Mouse (Mus musculus) cerebellum, adult 2 months (tissue): ENCODE results near the gene Hoxa3. TPM values are rescaled to one million over a fixed set of nuclear protein-coding genes. Genes with fewer than 3 reads are reported as not detected.

Source experiments
- DNase-seq, 2 experiments: peaks; one replicate each; pipeline ENCODE4 v3.0.0; 2021
- H3K27ac ChIP-seq: fragments of 200-500 bp; 2 replicates; pipeline ENCODE4 v1.5.1; 2012; ENCODE audit warnings: low read length, control low read depth, inconsistent platforms; ENCODE audit not compliant: insufficient read depth
- H3K27me3 ChIP-seq: fragments of 200-500 bp; 2 replicates; pipeline ENCODE4 v1.6.1; 2012; ENCODE audit warnings: inconsistent platforms, mild to moderate bottlenecking, low read length, moderate library complexity; ENCODE audit not compliant: control insufficient read depth, insufficient read depth
- H3K4me1 ChIP-seq: fragments of 200-500 bp; 2 replicates; pipeline ENCODE4 v1.6.1; 2011; ENCODE audit warnings: low read length; ENCODE audit not compliant: control insufficient read depth, insufficient read depth
- H3K4me3 ChIP-seq: fragments of 200-500 bp; replicated peaks from 2 replicates; pipeline ENCODE3; 2011; ENCODE audit warnings: mild to moderate bottlenecking, low read depth, low read length, control low read depth; ENCODE audit not compliant: insufficient read depth
- CTCF ChIP-seq: fragments of 200-500 bp; IDR thresholded peaks from 2 replicates; pipeline ENCODE4 v1.5.1; 2011; ENCODE audit warnings: low read depth, mild to moderate bottlenecking, control low read depth, low read length, moderate library complexity, borderline replicate concordance; ENCODE audit not compliant: insufficient read depth
- POLR2A ChIP-seq: fragments of 200-500 bp; IDR thresholded peaks from 2 replicates; pipeline ENCODE4 v1.6.1; 2011; ENCODE audit warnings: low read length, control low read depth, borderline replicate concordance; ENCODE audit not compliant: insufficient read depth
- WGBS: fragments of 180-500 bp; shearing (Covaris S2); methylation state at CpG from one replicate; pipeline ENCODE4 v1.1.7; 2018; 5-methylcytosine and 5-hydroxymethylcytosine counted together
- polyA plus RNA-seq: library from polyadenylated mRNA; depleted of rRNA; stranded (reverse); fragments of >200 nt; gene quantifications from 2 replicates; pipeline ENCODE4 v1.2.3, GENCODE M21; 2012

Gene Hoxa3
- polyA plus RNA-seq, 1 experiment: 2.2 TPM

DNA sequence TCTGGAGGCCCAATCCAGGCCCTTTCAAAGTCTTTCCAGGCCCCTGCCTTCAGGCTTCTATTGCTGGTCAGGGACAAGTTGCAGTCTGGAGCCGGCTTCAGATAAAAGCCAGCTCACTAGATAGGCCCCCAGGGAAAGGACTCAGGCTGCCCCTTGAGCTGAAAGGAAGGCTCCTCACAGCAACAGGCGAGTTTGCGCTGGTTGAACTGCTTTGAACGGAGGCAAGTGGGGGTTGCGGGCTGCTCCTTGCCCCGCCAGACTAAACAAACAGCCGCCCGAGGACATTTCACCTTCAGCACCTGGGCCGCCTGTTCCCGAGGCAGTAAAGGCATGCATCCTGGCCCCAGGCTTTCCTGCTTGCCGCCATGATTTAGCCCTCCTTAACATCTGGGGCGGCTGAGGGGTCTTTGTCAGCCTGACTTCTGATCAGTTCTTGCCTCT is 30.6 kb upstream of the Hoxa3 start:
- Histone ChIP-seq H3K27me3 (peaks cover 23% of the 10 kb centered on the region; the same call in 1 of the 2 replicates), H3K4me1 (no peaks in the 10 kb centered on the region), H3K27ac (no peak overlapping the region), H3K4me3 (no peak overlapping the region)
- TF ChIP-seq POLR2A (no peak), CTCF (no peak)
- 4% methylated on average over 12 of the region's 12 CpGs for WGBS
- peak in 1 of 2 experiments; percentile 4 for DNase-seq

DNA sequence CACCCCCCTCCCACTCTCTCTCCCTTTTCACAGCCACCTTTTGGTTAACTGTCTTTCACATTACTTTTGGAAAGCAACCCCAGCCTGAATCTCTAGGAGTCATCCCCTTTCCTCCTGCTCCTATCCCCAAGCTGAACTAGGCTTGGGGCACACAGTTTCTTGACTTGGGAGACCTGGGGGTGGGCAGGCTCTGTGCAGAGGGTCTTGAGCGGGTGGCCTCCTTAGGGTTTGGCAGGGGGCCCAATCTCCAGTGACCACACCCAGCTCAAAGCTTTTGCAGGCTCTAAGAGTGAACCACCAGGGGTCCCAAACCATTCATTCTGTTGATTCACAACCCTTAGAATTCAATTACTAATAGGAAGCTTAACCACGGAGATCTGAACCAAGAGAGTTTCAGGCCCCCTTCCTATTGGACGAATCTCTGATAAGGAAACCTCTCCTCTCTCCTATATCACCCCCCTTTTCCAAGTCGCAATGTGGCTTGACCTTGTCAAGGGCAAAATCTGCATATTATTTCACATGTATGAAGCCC is 29.7 kb upstream of the Hoxa3 start:
- Histone ChIP-seq H3K4me1 (no peaks in the 10 kb centered on the region), H3K4me3 (no peak overlapping the region), H3K27ac (no peak overlapping the region), H3K27me3 (peaks cover 24% of the 10 kb centered on the region; the same call in 1 of the 2 replicates)
- WGBS: 6% methylated on average over 4 of the region's 4 CpGs
- TF ChIP-seq CTCF (no peak), POLR2A (no peak)
- peak in 1 of 2 experiments; percentile 3 for DNase-seq

DNA sequence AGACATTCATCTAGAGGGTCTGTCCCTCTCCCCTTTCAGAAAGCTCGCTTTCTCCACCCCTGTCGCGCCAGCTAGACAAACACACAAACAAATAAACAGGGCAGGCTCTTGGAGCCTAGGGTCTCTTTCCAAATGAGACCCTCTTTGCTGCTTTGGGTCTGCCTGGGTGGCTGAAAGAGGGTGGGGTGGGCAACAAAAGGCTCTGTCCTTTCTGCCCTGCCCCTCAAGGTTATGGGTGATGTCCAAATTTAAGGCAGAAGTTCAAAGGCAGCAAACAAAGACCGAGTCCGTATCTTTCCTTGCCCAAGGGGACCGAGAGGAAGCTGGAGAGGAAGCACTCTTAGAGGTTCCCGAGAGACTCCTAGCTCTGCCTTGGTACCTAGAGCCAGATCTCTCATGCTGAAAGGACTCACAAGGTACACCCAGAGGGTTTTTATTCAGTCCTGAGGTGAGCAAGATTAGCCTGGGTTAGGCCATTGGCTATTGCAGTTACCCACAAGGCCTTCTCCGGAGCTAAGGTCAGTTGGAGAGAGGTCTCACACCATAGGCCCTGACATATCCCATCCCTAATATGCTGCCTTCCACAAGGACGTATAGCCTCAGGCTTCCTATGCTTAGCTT is 28.0 kb upstream of the Hoxa3 start:
- H3K27me3 ChIP-seq: peaks cover 25% of the 10 kb centered on the region; the same call in 1 of the 2 replicates
- TF ChIP-seq POLR2A (no peak), CTCF (no peak)
- WGBS: 9% methylated on average over 9 of the region's 9 CpGs
- H3K27ac ChIP-seq: no peak overlapping the region
- DNase-seq: no peak
- H3K4me3 ChIP-seq: no peak overlapping the region
- H3K4me1 ChIP-seq: no peaks in the 10 kb centered on the region

DNA sequence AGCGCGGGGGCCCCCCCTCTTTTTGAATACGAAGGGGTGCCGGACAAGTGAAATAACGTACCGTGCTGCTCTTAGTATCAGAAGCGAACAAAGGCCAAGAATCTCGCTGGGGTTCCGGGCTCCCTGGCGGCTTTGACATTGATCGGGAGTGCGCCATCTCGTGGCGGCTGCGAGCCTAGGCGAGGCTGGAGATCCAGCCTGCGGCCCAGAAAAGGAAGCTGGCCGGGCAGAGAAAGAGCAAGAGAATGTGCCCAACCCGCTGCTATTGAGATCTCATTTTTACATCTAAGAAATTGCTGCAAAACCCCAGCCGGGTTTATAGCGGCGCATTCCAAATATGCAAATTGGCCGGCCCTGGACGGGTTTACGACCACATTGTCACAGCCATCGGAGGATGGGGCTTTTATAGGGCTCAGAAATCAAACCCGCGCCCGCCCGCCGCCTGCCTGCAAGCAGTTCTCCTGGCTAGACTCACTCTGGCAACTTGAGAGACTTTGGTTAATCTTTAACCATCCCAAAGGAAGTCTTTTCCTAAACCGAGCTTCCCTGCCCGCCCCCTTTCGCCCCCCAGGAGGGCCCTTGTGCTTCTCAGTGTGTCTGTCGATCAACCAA is 27.4 kb upstream of the Hoxa3 start, which contains the start of gene Hoxa10:
TSS of gene Hoxa10 (minus strand) at position 466 of the 612 bp plus-strand sequence.
- no peaks in the 10 kb centered on the region for H3K4me1 ChIP-seq
- 2% methylated on average over 35 of the region's 35 CpGs for WGBS
- no peak for TF ChIP-seq CTCF
- TF ChIP-seq POLR2A: no peak
- no peak within 1 kb of the TSS for H3K4me3 ChIP-seq
- H3K27ac ChIP-seq: no peak within 1 kb of the TSS
- DNase-seq: peak in 1 of 2 experiments; percentile 30
- H3K27me3 ChIP-seq: peaks cover 24% of the 10 kb centered on the region; the same call in 1 of the 2 replicates

DNA sequence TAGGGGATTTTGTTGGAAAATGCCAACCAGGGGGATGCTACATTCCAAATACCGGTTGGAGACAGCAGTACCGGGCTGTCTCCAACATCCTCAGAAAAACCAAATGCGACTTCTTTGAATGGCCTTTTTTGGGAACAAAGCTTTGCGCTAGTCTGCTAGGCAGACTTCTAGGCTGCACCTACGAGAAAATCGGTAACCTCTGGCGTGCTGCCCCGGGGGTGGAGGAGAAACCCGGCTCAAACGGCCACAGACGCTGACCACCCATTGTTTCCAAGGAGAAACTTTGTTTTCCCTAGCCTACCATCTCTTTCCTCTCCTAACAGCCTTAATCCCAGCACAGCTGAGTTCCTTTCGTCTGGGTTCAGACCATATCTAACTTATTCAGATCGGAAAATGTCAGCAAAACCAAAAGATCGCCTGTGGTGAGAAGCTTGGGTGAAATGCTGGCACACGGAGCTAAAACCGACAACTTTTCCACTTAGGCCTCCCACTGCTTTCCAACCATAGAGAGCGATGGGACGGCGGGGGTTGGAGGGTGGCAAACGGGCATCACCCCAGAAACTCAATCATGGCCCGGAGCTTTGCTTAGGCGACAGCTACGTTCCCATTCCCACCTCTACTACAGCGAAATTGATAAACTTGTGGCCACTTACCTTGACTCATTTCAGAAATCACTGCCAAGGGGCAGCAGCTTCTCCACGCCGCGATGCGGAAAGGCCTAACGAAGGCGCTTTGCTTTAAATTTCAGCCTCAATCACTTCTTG is 26.7 kb upstream of the Hoxa3 start:
- no peak overlapping the region for H3K27ac ChIP-seq
- H3K4me1 ChIP-seq: no peaks in the 10 kb centered on the region
- peaks cover 19% of the 10 kb centered on the region; the same call in 1 of the 2 replicates for H3K27me3 ChIP-seq
- no peak overlapping the region for H3K4me3 ChIP-seq
- WGBS: 3% methylated on average over 30 of the region's 30 CpGs
- TF ChIP-seq POLR2A (no peak), CTCF (no peak)
- peak in 1 of 2 experiments; percentile 3 for DNase-seq

DNA sequence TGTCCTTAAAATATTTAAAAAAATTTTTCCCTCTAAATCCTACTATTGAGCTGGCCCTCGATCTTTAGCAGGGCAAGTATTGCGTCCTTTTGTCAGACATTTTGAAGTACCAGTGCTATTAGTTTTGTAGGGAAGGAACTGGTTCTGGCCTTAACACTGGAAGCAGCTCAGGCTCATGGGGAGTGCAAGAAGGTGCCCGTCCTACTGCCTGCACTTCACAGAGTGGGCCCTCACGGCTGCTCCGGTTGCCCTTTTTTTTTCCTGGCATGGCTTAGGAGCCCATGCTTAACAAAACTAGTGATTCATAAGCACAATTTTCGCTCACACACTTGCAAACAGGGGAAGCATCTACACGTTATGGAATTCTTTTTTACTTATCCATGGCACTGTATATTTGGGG is 25.8 kb upstream of the Hoxa3 start:
- Histone ChIP-seq H3K27ac (no peak overlapping the region), H3K27me3 (peaks cover 18% of the 10 kb centered on the region; the same call in 1 of the 2 replicates), H3K4me3 (no peak overlapping the region), H3K4me1 (no peaks in the 10 kb centered on the region)
- WGBS: 11% methylated on average over 7 of the region's 7 CpGs
- no peak for TF ChIP-seq POLR2A
- no peak for TF ChIP-seq CTCF
- DNase-seq: peak in 1 of 2 experiments; percentile 5

DNA sequence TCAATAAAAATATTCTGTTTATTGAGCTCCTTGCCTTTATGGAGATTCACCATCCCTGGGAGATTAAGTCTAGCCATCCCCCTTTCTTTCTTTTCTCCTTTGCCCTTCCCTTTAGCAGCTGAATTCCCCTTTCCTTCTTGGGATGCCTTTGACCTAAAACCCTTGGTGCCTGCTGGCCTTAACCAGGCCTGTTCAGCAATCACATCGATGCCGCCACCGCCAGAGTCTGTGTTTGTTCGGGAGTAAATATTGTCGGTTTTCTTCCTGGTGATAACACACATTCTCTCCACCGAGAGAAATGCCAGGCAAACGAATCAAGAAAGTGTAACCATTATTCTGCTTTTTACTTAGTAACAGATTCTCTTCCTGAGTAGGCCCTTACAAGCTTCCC is 25.0 kb upstream of the Hoxa3 start:
- no peaks in the 10 kb centered on the region for H3K4me1 ChIP-seq
- H3K27ac ChIP-seq: no peak overlapping the region
- H3K27me3 ChIP-seq: peaks cover 16% of the 10 kb centered on the region; the same call in 1 of the 2 replicates
- WGBS: 7% methylated on average over 7 of the region's 7 CpGs
- H3K4me3 ChIP-seq: no peak overlapping the region
- no peak for TF ChIP-seq CTCF
- no peak for TF ChIP-seq POLR2A
- peak in 1 of 2 experiments; percentile 1 for DNase-seq
